Mouse (Mus musculus) right cerebral cortex, adult 18-20 months (tissue): ENCODE measurements around the gene Lrmda.

ENCODE experiments used
- DNase-seq: peaks from one replicate; pipeline ENCODE4 v3.0.0; 2022; ENCODE audit warnings: mixed read lengths

Gene Lrmda

GRCm38 (mm10) chr14:22161416-22161815 lies 141.9 kb downstream of the Lrmda start:
- DNase-seq, result no peak

- DNase-seq, result no peak
Observed at GRCm38 (mm10) chr14:22167285-22167684, 147.8 kb downstream of the Lrmda start.

- DNase-seq, result no peak
Observed at GRCm38 (mm10) chr14:22168077-22168794, 148.7 kb downstream of the Lrmda start.

GRCm38 (mm10) chr14:22168795-22169568 lies 149.5 kb downstream of the Lrmda start:
- DNase-seq, result no peak

- DNase-seq, result no peak
Observed at GRCm38 (mm10) chr14:22174757-22175156, 155.2 kb downstream of the Lrmda start.

- no peak for DNase-seq
Observed at GRCm38 (mm10) chr14:22179761-22180160, 160.2 kb downstream of the Lrmda start.

- DNase-seq, result no peak
Observed at GRCm38 (mm10) chr14:22181508-22181907, 162.0 kb downstream of the Lrmda start.

- no peak for DNase-seq
Observed at GRCm38 (mm10) chr14:22183195-22183594, 163.7 kb downstream of the Lrmda start.

- no peak for DNase-seq
Observed at GRCm38 (mm10) chr14:22185452-22185851, 165.9 kb downstream of the Lrmda start.

- no peak for DNase-seq
Observed at GRCm38 (mm10) chr14:22190111-22190510, 170.6 kb downstream of the Lrmda start.

GRCm38 (mm10) chr14:22192185-22192584 lies 172.7 kb downstream of the Lrmda start:
- DNase-seq, result no peak

GRCm38 (mm10) chr14:22198021-22198420 lies 178.5 kb downstream of the Lrmda start:
- DNase-seq, result no peak

- no peak for DNase-seq
Observed at GRCm38 (mm10) chr14:22198641-22199425, 179.3 kb downstream of the Lrmda start.

- DNase-seq, result no peak
Observed at GRCm38 (mm10) chr14:22201667-22202066, 182.2 kb downstream of the Lrmda start.

- DNase-seq, result no peak
Observed at GRCm38 (mm10) chr14:22210601-22211000, 191.1 kb downstream of the Lrmda start.

GRCm38 (mm10) chr14:22218183-22218582 lies 198.7 kb downstream of the Lrmda start:
- no peak for DNase-seq

- no peak for DNase-seq
Observed at GRCm38 (mm10) chr14:22222038-22222437, 202.5 kb downstream of the Lrmda start.

GRCm38 (mm10) chr14:22222574-22222973 lies 203.1 kb downstream of the Lrmda start:
- no peak for DNase-seq

GRCm38 (mm10) chr14:22226205-22226604 lies 206.7 kb downstream of the Lrmda start:
- no peak for DNase-seq

- no peak for DNase-seq
Observed at GRCm38 (mm10) chr14:22228253-22228968, 208.9 kb downstream of the Lrmda start.

GRCm38 (mm10) chr14:22240315-22240714 lies 220.8 kb downstream of the Lrmda start:
- no peak for DNase-seq

GRCm38 (mm10) chr14:22255458-22255857 lies 235.9 kb downstream of the Lrmda start:
- no peak for DNase-seq

- DNase-seq, result no peak
Observed at GRCm38 (mm10) chr14:22256274-22256673, 236.8 kb downstream of the Lrmda start.
